Mouse (Mus musculus) MEL (cell line): ENCODE data around the gene Tm9sf1. TPM values are rescaled to one million over a fixed set of nuclear protein-coding genes. Genes with fewer than 3 reads are reported as not detected.

Source experiments
- DNase-seq: peaks from one replicate; pipeline ENCODE4 v3.0.0; 2011; ENCODE audit warnings: low read depth, low spot score
- H3K27ac ChIP-seq: 2 replicates; pipeline ENCODE4 v1.5.1; 2012; ENCODE audit warnings: low read depth, mild to moderate bottlenecking, control low read depth, low read length, moderate library complexity; ENCODE audit not compliant: control insufficient read depth
- H3K27me3 ChIP-seq, 2 experiments: fragments of 150-350 bp in 1 of 2; sonication (generic) in 1 of 2; 2 replicates each; pipeline ENCODE4 v1.6.1; 2012; ENCODE audit warnings: low read length in 2 of 2, mild to moderate bottlenecking in 2 of 2, improper control_type of control experiment in 1 of 2, moderate library complexity in 1 of 2; ENCODE audit not compliant: insufficient read depth in 2 of 2, control insufficient read depth in 1 of 2
- H3K36me3 ChIP-seq, 2 experiments: 2 replicates each; pipeline ENCODE4 v1.6.1; 2012 to 2014; ENCODE audit warnings: low read length in 2 of 2, improper control_type of control experiment in 1 of 2, inconsistent platforms in 1 of 2, mild to moderate bottlenecking in 1 of 2; ENCODE audit not compliant: insufficient read depth in 2 of 2, control insufficient read depth in 1 of 2
- H3K4me1 ChIP-seq, 2 experiments: fragments of 150-350 bp in 1 of 2; sonication (generic) in 1 of 2; 2 replicates each; pipeline ENCODE4 v1.6.1; 2012; ENCODE audit warnings: low read length in 2 of 2, improper control_type of control experiment in 1 of 2, mild to moderate bottlenecking in 1 of 2; ENCODE audit not compliant: insufficient read depth in 2 of 2, control insufficient read depth in 1 of 2
- H3K4me3 ChIP-seq, 2 experiments: fragments of 150-350 bp in 1 of 2; sonication (generic) in 1 of 2; 2 replicates each; pipeline ENCODE4 v1.5.1; 2012; ENCODE audit warnings: low read depth in 2 of 2, low read length in 2 of 2, mild to moderate bottlenecking in 2 of 2, moderate library complexity in 2 of 2, control low read depth in 1 of 2, improper control_type of control experiment in 1 of 2; ENCODE audit not compliant: control insufficient read depth in 1 of 2, insufficient read depth in 1 of 2
- H3K79me2 ChIP-seq: 2 replicates; pipeline ENCODE4 v1.6.1; 2012; ENCODE audit warnings: mild to moderate bottlenecking, low read length, moderate library complexity; ENCODE audit not compliant: control insufficient read depth, poor library complexity, insufficient read depth
- H3K9ac ChIP-seq: 2 replicates; pipeline ENCODE4 v1.6.1; 2012; ENCODE audit warnings: low read depth, mild to moderate bottlenecking, control low read depth, low read length, moderate library complexity; ENCODE audit not compliant: control insufficient read depth, poor library complexity, severe bottlenecking
- H3K9me3 ChIP-seq: fragments of 150-350 bp; sonication (generic); replicated peaks from 2 replicates; pipeline ENCODE4 v1.6.1; 2012; ENCODE audit warnings: mild to moderate bottlenecking, low read length, improper control_type of control experiment, moderate library complexity; ENCODE audit not compliant: insufficient read depth
- BHLHE40 ChIP-seq: IDR thresholded peaks from 2 replicates; pipeline ENCODE4 v1.6.1; 2012; ENCODE audit warnings: low read depth, mild to moderate bottlenecking, inconsistent platforms, low read length, improper control_type of control experiment, borderline replicate concordance
- CHD1 ChIP-seq: IDR thresholded peaks from 2 replicates; pipeline ENCODE4 v1.6.1; 2012; ENCODE audit warnings: low read depth, mild to moderate bottlenecking, inconsistent platforms, low read length, improper control_type of control experiment
- CHD2 ChIP-seq: IDR thresholded peaks from 2 replicates; pipeline ENCODE4 v1.6.1; 2011; ENCODE audit warnings: low read length, improper control_type of control experiment
- CTCF ChIP-seq, 3 experiments: IDR thresholded peaks in 2 of 3; conservative IDR thresholded peaks in 1 of 3; 2 replicates each; pipeline ENCODE4 v1.5.1; 2011 to 2012; ENCODE audit warnings: low read length in 3 of 3, low read depth in 2 of 3, mild to moderate bottlenecking in 2 of 3, improper control_type of control experiment in 1 of 3, inconsistent platforms in 1 of 3, mixed read lengths in 1 of 3, moderate library complexity in 1 of 3; ENCODE audit not compliant: control insufficient read depth in 1 of 3, insufficient read depth in 1 of 3, poor library complexity in 1 of 3, severe bottlenecking in 1 of 3
- E2F4 ChIP-seq: IDR thresholded peaks from 2 replicates; pipeline ENCODE4 v1.6.1; 2011; ENCODE audit warnings: low read depth, low read length, improper control_type of control experiment, borderline replicate concordance
- ELF1 ChIP-seq: IDR thresholded peaks from 2 replicates; pipeline ENCODE4 v1.6.1; 2014; ENCODE audit warnings: low read depth, mild to moderate bottlenecking, inconsistent platforms, low read length, improper control_type of control experiment, moderate library complexity
- EP300 ChIP-seq, 2 experiments: IDR thresholded peaks; 2 replicates each; pipeline ENCODE4 v1.6.1; 2011; ENCODE audit warnings: improper control_type of control experiment in 2 of 2, low read length in 2 of 2, low read depth in 1 of 2, mild to moderate bottlenecking in 1 of 2
- ETS1 ChIP-seq: IDR thresholded peaks from 2 replicates; pipeline ENCODE4 v1.6.1; 2012; ENCODE audit warnings: low read depth, mild to moderate bottlenecking, inconsistent platforms, low read length, improper control_type of control experiment, moderate library complexity
- GABPA ChIP-seq: IDR thresholded peaks from 2 replicates; pipeline ENCODE4 v1.6.1; 2012; ENCODE audit warnings: low read depth, mild to moderate bottlenecking, inconsistent platforms, low read length, improper control_type of control experiment, moderate library complexity
- GATA1 ChIP-seq: IDR thresholded peaks from 2 replicates; pipeline ENCODE4 v1.6.1; 2011; ENCODE audit warnings: low read depth, low read length, improper control_type of control experiment
- HCFC1 ChIP-seq: IDR thresholded peaks from 2 replicates; pipeline ENCODE4 v1.6.1; 2012; ENCODE audit warnings: low read depth, mild to moderate bottlenecking, inconsistent platforms, low read length, improper control_type of control experiment, moderate library complexity
- JUND ChIP-seq: IDR thresholded peaks from 2 replicates; pipeline ENCODE4 v1.6.1; 2011; ENCODE audit warnings: low read depth, mild to moderate bottlenecking, improper control_type of control experiment, low read length
- KAT2A ChIP-seq: conservative IDR thresholded peaks from 2 replicates; pipeline ENCODE4 v1.6.1; 2012; ENCODE audit warnings: low read depth, low read length, improper control_type of control experiment, inconsistent platforms
- MAFK ChIP-seq: IDR thresholded peaks from 2 replicates; pipeline ENCODE4 v1.6.1; 2011; ENCODE audit warnings: low read depth, mild to moderate bottlenecking, low read length, improper control_type of control experiment, borderline replicate concordance
- MAX ChIP-seq: IDR thresholded peaks from 2 replicates; pipeline ENCODE4 v1.6.1; 2011; ENCODE audit warnings: low read length, improper control_type of control experiment
- MAZ ChIP-seq: IDR thresholded peaks from 2 replicates; pipeline ENCODE4 v1.6.1; 2012; ENCODE audit warnings: low read depth, mild to moderate bottlenecking, inconsistent platforms, low read length, improper control_type of control experiment
- MEF2A ChIP-seq: IDR thresholded peaks from 2 replicates; pipeline ENCODE4 v1.6.1; 2014; ENCODE audit warnings: low read depth, mild to moderate bottlenecking, inconsistent platforms, low read length, improper control_type of control experiment; ENCODE audit not compliant: poor library complexity, insufficient replicate concordance, severe bottlenecking; ENCODE audit errors: extremely low read depth
- MXI1 ChIP-seq: IDR thresholded peaks from 2 replicates; pipeline ENCODE4 v1.6.1; 2011; ENCODE audit warnings: mild to moderate bottlenecking, low read depth, low read length, improper control_type of control experiment
- MYB ChIP-seq: IDR thresholded peaks from 2 replicates; pipeline ENCODE4 v1.6.1; 2011; ENCODE audit warnings: mild to moderate bottlenecking, low read depth, low read length, improper control_type of control experiment
- MYC ChIP-seq: IDR thresholded peaks from 2 replicates; pipeline ENCODE4 v1.6.1; 2011; ENCODE audit warnings: low read depth, mild to moderate bottlenecking, low read length, improper control_type of control experiment, moderate library complexity
- NELFE ChIP-seq: IDR thresholded peaks from 2 replicates; pipeline ENCODE4 v1.6.1; 2011; ENCODE audit warnings: low read depth, low read length, improper control_type of control experiment
- NRF1 ChIP-seq: IDR thresholded peaks from 2 replicates; pipeline ENCODE4 v1.6.1; 2014; ENCODE audit warnings: low read depth, mild to moderate bottlenecking, inconsistent platforms, low read length, improper control_type of control experiment, moderate library complexity; ENCODE audit not compliant: poor library complexity, insufficient read depth, severe bottlenecking
- POLR2A ChIP-seq, 2 experiments: IDR thresholded peaks; 2 replicates each; pipeline ENCODE4 v1.6.1; 2011 to 2012; ENCODE audit warnings: low read length in 2 of 2, mild to moderate bottlenecking in 2 of 2, control low read depth in 1 of 2, improper control_type of control experiment in 1 of 2, low read depth in 1 of 2, moderate library complexity in 1 of 2; ENCODE audit not compliant: control insufficient read depth in 1 of 2, insufficient read depth in 1 of 2, poor library complexity in 1 of 2
- POLR2AphosphoS2 ChIP-seq: IDR thresholded peaks from 2 replicates; pipeline ENCODE4 v1.6.1; 2011; ENCODE audit warnings: low read length, improper control_type of control experiment
- POLR2AphosphoS5 ChIP-seq: IDR thresholded peaks from 2 replicates; pipeline ENCODE4 v1.6.1; 2012; ENCODE audit warnings: low read depth, borderline replicate concordance, mild to moderate bottlenecking, inconsistent platforms, low read length, moderate library complexity, mixed read lengths
- RCOR1 ChIP-seq: IDR thresholded peaks from 2 replicates; pipeline ENCODE4 v1.6.1; 2012; ENCODE audit warnings: low read depth, mild to moderate bottlenecking, inconsistent platforms, low read length, improper control_type of control experiment
- SIN3A ChIP-seq: IDR thresholded peaks from 2 replicates; pipeline ENCODE4 v1.6.1; 2012; ENCODE audit warnings: low read length, improper control_type of control experiment, inconsistent platforms
- SMC3 ChIP-seq: IDR thresholded peaks from 2 replicates; pipeline ENCODE4 v1.6.1; 2011; ENCODE audit warnings: low read depth, low read length, improper control_type of control experiment
- TAL1 ChIP-seq: IDR thresholded peaks from 2 replicates; pipeline ENCODE4 v1.6.1; 2012; ENCODE audit warnings: mild to moderate bottlenecking, inconsistent platforms, low read length, moderate library complexity, mixed read lengths
- TBP ChIP-seq: IDR thresholded peaks from 2 replicates; pipeline ENCODE4 v1.8.0; 2011; ENCODE audit warnings: low read depth, low read length, improper control_type of control experiment
- TCF12 ChIP-seq: IDR thresholded peaks from 2 replicates; pipeline ENCODE4 v1.6.1; 2014; ENCODE audit warnings: low read depth, mild to moderate bottlenecking, inconsistent platforms, low read length, improper control_type of control experiment, moderate library complexity
- UBTF ChIP-seq: IDR thresholded peaks from 2 replicates; pipeline ENCODE4 v1.6.1; 2012; ENCODE audit warnings: low read depth, mild to moderate bottlenecking, inconsistent platforms, low read length, improper control_type of control experiment, moderate library complexity, borderline replicate concordance; ENCODE audit not compliant: insufficient read depth
- USF1 ChIP-seq: IDR thresholded peaks from 2 replicates; pipeline ENCODE4 v1.6.1; 2014; ENCODE audit warnings: low read depth, mild to moderate bottlenecking, inconsistent platforms, low read length, improper control_type of control experiment, moderate library complexity
- USF2 ChIP-seq, 2 experiments: IDR thresholded peaks; 2 replicates each; pipeline ENCODE4 v1.6.1; 2011 to 2012; ENCODE audit warnings: improper control_type of control experiment in 2 of 2, low read length in 2 of 2, borderline replicate concordance in 1 of 2, inconsistent platforms in 1 of 2, low read depth in 1 of 2, mild to moderate bottlenecking in 1 of 2; ENCODE audit not compliant: insufficient read depth in 1 of 2
- ZC3H11A ChIP-seq: IDR thresholded peaks from 2 replicates; pipeline ENCODE4 v1.6.1; 2012; ENCODE audit warnings: low read depth, mild to moderate bottlenecking, inconsistent platforms, low read length, improper control_type of control experiment
- ZKSCAN1 ChIP-seq: IDR thresholded peaks from 2 replicates; pipeline ENCODE4 v1.6.1; 2012; ENCODE audit warnings: low read depth, mild to moderate bottlenecking, inconsistent platforms, low read length, improper control_type of control experiment, moderate library complexity
- ZMIZ1 ChIP-seq: IDR thresholded peaks from 2 replicates; pipeline ENCODE4 v1.6.1; 2012; ENCODE audit warnings: low read depth, mild to moderate bottlenecking, inconsistent platforms, low read length, improper control_type of control experiment, moderate library complexity
- ZNF384 ChIP-seq: IDR thresholded peaks from 2 replicates; pipeline ENCODE4 v1.6.1; 2012; ENCODE audit warnings: low read depth, mild to moderate bottlenecking, inconsistent platforms, low read length, improper control_type of control experiment
- polyA plus RNA-seq, 2 experiments: library from polyadenylated mRNA; stranded (reverse) in 1 of 2; unstranded in 1 of 2; fragments of >175 nt in 1 of 2; fragments of >200 nt in 1 of 2; gene quantifications; 2 replicates each; pipeline versions ENCODE4 v1.2.1 to v1.2.4; 2012; ENCODE audit warnings: low replicate concordance in 2 of 2, low read depth in 1 of 2; ENCODE audit not compliant: insufficient read length in 2 of 2, insufficient read depth in 1 of 2, missing spikeins in 1 of 2
- total RNA-seq: library from RNA; depleted of rRNA; stranded (reverse); fragments of 300-350 nt; gene quantifications from 2 replicates; pipeline ENCODE4 v1.2.3, GENCODE M21; 2012

Tm9sf1 gene
- total and polyA plus RNA-seq, 3 experiments: 60.5 to 80.1 TPM; not detected in 1

DNA sequence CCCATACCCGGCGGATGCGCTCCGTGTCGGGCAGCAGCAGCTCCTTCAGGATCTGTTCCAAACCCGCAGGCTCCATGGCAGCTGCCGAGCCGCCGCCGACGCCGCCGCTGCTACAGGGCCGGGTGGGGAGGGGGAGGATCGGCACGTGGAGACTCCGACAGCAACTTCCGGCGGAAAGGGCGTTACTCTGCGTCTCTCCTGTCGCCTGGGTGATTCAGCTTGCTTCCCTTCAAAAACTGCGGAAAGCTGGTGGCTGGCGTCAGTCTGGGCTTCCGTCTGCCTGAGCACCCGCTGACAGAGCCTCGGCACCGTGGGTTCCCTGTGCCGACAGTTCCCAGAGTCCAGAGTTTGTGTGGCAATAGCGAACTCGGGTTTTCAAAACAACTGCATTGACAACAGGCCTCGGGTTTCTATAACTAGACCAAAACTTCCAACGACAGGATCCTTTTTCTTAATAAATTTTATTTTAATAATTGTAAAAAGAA is 8.0 kb downstream of the Tm9sf1 start, which contains the start of gene Ipo4:
TSS of gene Ipo4 (minus strand) at position 435 of the 485 bp plus-strand sequence.
- Histone ChIP-seq H3K27me3 (no peaks in the 10 kb centered on the region), H3K4me1 (no peaks in the 10 kb centered on the region), H3K4me3 (peak within 1 kb of the TSS; percentile 64 to 83), H3K79me2 (peaks cover 12% of the 10 kb centered on the region), H3K9ac (peak within 1 kb of the TSS; percentile 86), H3K27ac (peak within 1 kb of the TSS; percentile 58), H3K36me3 (peaks cover 2% of the 10 kb centered on the region in 2 experiments; a peak in 3 of 4 replicates), H3K9me3 (no peaks in the 10 kb centered on the region)
- DNase-seq: peak; percentile 94
- TF ChIP-seq GABPA: no peak
- no peak for TF ChIP-seq TCF12
- no peak for TF ChIP-seq CHD2
- no peak for TF ChIP-seq GATA1
- TF ChIP-seq CHD1: no peak
- no peak for TF ChIP-seq JUND
- TF ChIP-seq POLR2AphosphoS5: no peak
- peak; percentile 69 to 74 for TF ChIP-seq POLR2A (IDR thresholded peaks at IDR 0.05; ENCODE audit: control insufficient read depth in 1 of 2, insufficient read depth in 1 of 2, low read depth in 1 of 2, low read length in 2 of 2, poor library complexity in 1 of 2)
- TF ChIP-seq UBTF: no peak
- TF ChIP-seq E2F4: no peak
- TF ChIP-seq BHLHE40: peak; percentile 94
- no peak for TF ChIP-seq SMC3
- no peak for TF ChIP-seq CTCF (IDR thresholded peaks at IDR 0.05 in 2 of 3, conservative IDR thresholded peaks at IDR 0.05 in 1 of 3; ENCODE audit: control insufficient read depth in 1 of 3, insufficient read depth in 1 of 3, low read depth in 2 of 3, low read length in 3 of 3, poor library complexity in 1 of 3, severe bottlenecking in 1 of 3)
- TF ChIP-seq NRF1: no peak
- no peak for TF ChIP-seq EP300 (IDR thresholded peaks at IDR 0.05; ENCODE audit: low read depth in 1 of 2, low read length in 2 of 2)
- TF ChIP-seq MAFK: no peak
- TF ChIP-seq ZNF384: no peak
- TF ChIP-seq POLR2AphosphoS2: peak; percentile 60; the same call in 1 of the 2 replicates
- peak; percentile 99 for TF ChIP-seq SIN3A
- TF ChIP-seq HCFC1: peak; percentile 83
- TF ChIP-seq KAT2A: no peak
- peak; percentile 96 for TF ChIP-seq MYC
- TF ChIP-seq ZC3H11A: no peak
- TF ChIP-seq MEF2A: no peak
- TF ChIP-seq USF1: peak; percentile 83
- TF ChIP-seq TAL1: no peak
- no peak for TF ChIP-seq USF2 (IDR thresholded peaks at IDR 0.05; ENCODE audit: borderline replicate concordance in 1 of 2, insufficient read depth in 1 of 2, low read depth in 1 of 2, low read length in 2 of 2)
- no peak for TF ChIP-seq MYB
- no peak for TF ChIP-seq ZKSCAN1
- TF ChIP-seq NELFE: no peak; the same call in 1 of the 2 replicates
- peak; percentile 97 for TF ChIP-seq MAX
- TF ChIP-seq ETS1: peak; percentile 53; the same call in 1 of the 2 replicates
- peak; percentile 61; the same call in 1 of the 2 replicates for TF ChIP-seq MAZ
- TF ChIP-seq RCOR1: no peak
- TF ChIP-seq ELF1: peak; percentile 65
- no peak for TF ChIP-seq ZMIZ1
- peak; percentile 74 for TF ChIP-seq TBP
- peak; percentile 99 for TF ChIP-seq MXI1
